ENCODE assay signal across 12 mouse cellular contexts in genomic region chr7:93123936-93124335, GRCm38 (mm10). TPM values are rescaled to one million over a fixed set of nuclear protein-coding genes. Genes with fewer than 3 reads are reported as not detected.
DNase-seq lines count a peak whose midpoint lies in the region; ATAC-seq and TF ChIP-seq lines count a peak whose summit lies in the region.
"Had no signal": no experiment of that assay in that cellular context is flagged by ENCODE, and none has a peak within 500 bp of the region (broad histone marks: within the 10 kb centered on the region; RNA-seq: fewer than 3 reads in every experiment).

No protein-coding gene starts in this region.

- no peaks in the 10 kb centered on the region for H3K9me3 ChIP-seq in midbrain, embryonic 14.5 days (ENCODE audit: control insufficient read depth, low read length)
- H3K9me3 ChIP-seq in midbrain, embryonic 16.5 days (replicated peaks; ENCODE audit: control insufficient read depth, low read length, poor library complexity, severe bottlenecking) = no peaks in the 10 kb centered on the region
- H3K9me3 ChIP-seq in heart, embryonic 11.5 days (replicated peaks; ENCODE audit: control insufficient read depth, low read length) = no peaks in the 10 kb centered on the region
- H3K9me3 ChIP-seq: intestine, embryonic 15.5 days had no signal

- 55% methylated on average over 1 of the region's 1 CpGs for WGBS in heart, adult 2 months
- WGBS in midbrain, embryonic 14.5 days = 73% methylated on average over 1 of the region's 1 CpGs
- WGBS in midbrain, embryonic 16.5 days = 74% methylated on average over 1 of the region's 1 CpGs
- WGBS in heart, embryonic 11.5 days (ENCODE audit: insufficient replicate concordance) = 76% methylated on average over 1 of the region's 1 CpGs

- no peak overlapping the region for H3K9ac ChIP-seq in heart, adult 2 months (ENCODE audit: low read depth, low read length)
- H3K9ac ChIP-seq in midbrain, embryonic 14.5 days (replicated peaks; ENCODE audit: low read length) = no peak overlapping the region
- H3K9ac ChIP-seq in midbrain, embryonic 16.5 days (ENCODE audit: low read depth, low read length) = no peak overlapping the region
- H3K9ac ChIP-seq in heart, embryonic 11.5 days (ENCODE audit: low read depth, low read length) = no peak overlapping the region
- H3K9ac ChIP-seq: intestine, embryonic 15.5 days had no signal

- no peak overlapping the region for H3K4me2 ChIP-seq in midbrain, embryonic 14.5 days (ENCODE audit: low read length)
- H3K4me2 ChIP-seq in midbrain, embryonic 16.5 days (ENCODE audit: low read length) = no peak overlapping the region
- H3K4me2 ChIP-seq in heart, embryonic 11.5 days = no peak overlapping the region
- H3K4me2 ChIP-seq: intestine, embryonic 15.5 days had no signal

- DNase-seq in heart, adult 2 months = no peak
- DNase-seq in heart, postnatal 14 days = no peak
- DNase-seq in midbrain, embryonic 14.5 days = peak; percentile 55
- peak; percentile 49 to 62 for DNase-seq in cerebellum, adult 18-20 months
- peak; percentile 15 for DNase-seq in retina, postnatal 1 day
- DNase-seq in gastrocnemius, postnatal 14 days = no peak
- DNase-seq: liver; right cerebral cortex, postnatal 14 days had no signal

- TF ChIP-seq EP300 in heart, adult 2 months (IDR thresholded peaks at IDR 0.05; ENCODE audit: insufficient read depth, low read depth, low read length) = 0 out of 2 replicates have a peak, but pooled peaks have one; percentile 50

- ATAC-seq in midbrain, embryonic 14.5 days (ENCODE audit: low FRiP score, low TSS enrichment) = no peak
- ATAC-seq in midbrain, embryonic 16.5 days = no peak
- no peak for ATAC-seq in heart, embryonic 11.5 days (replicated peaks; ENCODE audit: insufficient number of reproducible peaks, low FRiP score, low TSS enrichment)
- ATAC-seq: intestine, embryonic 15.5 days had no signal

- TF ChIP-seq POLR2A in heart, adult 2 months (IDR thresholded peaks at IDR 0.05; ENCODE audit: insufficient read depth, low read depth, low read length) = no peak

- H3K27ac ChIP-seq in heart, adult 2 months = no peak overlapping the region
- H3K27ac ChIP-seq in midbrain, embryonic 14.5 days (replicated peaks; ENCODE audit: low read depth, low read length) = no peak overlapping the region
- no peak overlapping the region for H3K27ac ChIP-seq in midbrain, embryonic 16.5 days (ENCODE audit: low read length)
- H3K27ac ChIP-seq in heart, embryonic 11.5 days (ENCODE audit: low read depth, low read length) = no peak overlapping the region
- H3K27ac ChIP-seq: intestine, embryonic 15.5 days; macrophage had no signal

- H3K79me2 ChIP-seq in heart, adult 2 months (replicated peaks; ENCODE audit: control insufficient read depth, insufficient read depth, low read length) = no peaks in the 10 kb centered on the region

- H3K4me3 ChIP-seq in heart, adult 2 months = no peak overlapping the region
- H3K4me3 ChIP-seq in midbrain, embryonic 14.5 days (replicated peaks; ENCODE audit: low read depth, low read length) = no peak overlapping the region
- no peak overlapping the region for H3K4me3 ChIP-seq in midbrain, embryonic 16.5 days (ENCODE audit: low read depth, low read length)
- H3K4me3 ChIP-seq in heart, embryonic 11.5 days (ENCODE audit: low read depth, low read length) = no peak overlapping the region
- H3K4me3 ChIP-seq: intestine, embryonic 15.5 days had no signal

- intact Hi-C loops in heart, adult 2 months (cut with DNase I) = no loop called here
- intact Hi-C loops in heart, postnatal 14 days (cut with DNase I) = no loop called here
- intact Hi-C loops in gastrocnemius, postnatal 14 days (cut with DNase I; ENCODE audit: low total_unique reads) = no loop called here

- H3K27me3 ChIP-seq in heart, adult 2 months (ENCODE audit: control insufficient read depth, insufficient read depth, low read length) = no peaks in the 10 kb centered on the region
- H3K27me3 ChIP-seq in midbrain, embryonic 14.5 days (ENCODE audit: control insufficient read depth, insufficient read depth, low read length) = no peaks in the 10 kb centered on the region
- no peaks in the 10 kb centered on the region for H3K27me3 ChIP-seq in midbrain, embryonic 16.5 days (ENCODE audit: control insufficient read depth, insufficient read depth, low read depth, low read length)
- no peaks in the 10 kb centered on the region for H3K27me3 ChIP-seq in heart, embryonic 11.5 days (ENCODE audit: control insufficient read depth, insufficient read depth, low read length)
- H3K27me3 ChIP-seq: intestine, embryonic 15.5 days had no signal

- TF ChIP-seq CTCF in heart, adult 2 months (IDR thresholded peaks at IDR 0.05) = peak; percentile 76

- no peaks in the 10 kb centered on the region for H3K36me3 ChIP-seq in heart, adult 2 months (ENCODE audit: control insufficient read depth, insufficient read depth, low read length)
- no peaks in the 10 kb centered on the region for H3K36me3 ChIP-seq in midbrain, embryonic 14.5 days (ENCODE audit: control insufficient read depth, insufficient read depth, low read length)
- no peaks in the 10 kb centered on the region for H3K36me3 ChIP-seq in midbrain, embryonic 16.5 days (ENCODE audit: control insufficient read depth, insufficient read depth, low read length)
- no peaks in the 10 kb centered on the region for H3K36me3 ChIP-seq in heart, embryonic 11.5 days (ENCODE audit: control insufficient read depth, insufficient read depth, low read length)
- H3K36me3 ChIP-seq: intestine, embryonic 15.5 days had no signal

- H3K4me1 ChIP-seq in heart, adult 2 months (ENCODE audit: control insufficient read depth, insufficient read depth, low read length) = no peaks in the 10 kb centered on the region
- no peaks in the 10 kb centered on the region for H3K4me1 ChIP-seq in midbrain, embryonic 14.5 days (ENCODE audit: control insufficient read depth, insufficient read depth, low read length)
- no peaks in the 10 kb centered on the region for H3K4me1 ChIP-seq in midbrain, embryonic 16.5 days (ENCODE audit: control insufficient read depth, insufficient read depth, low read length)
- H3K4me1 ChIP-seq in heart, embryonic 11.5 days (ENCODE audit: control insufficient read depth, insufficient read depth, low read length) = no peaks in the 10 kb centered on the region
- H3K4me1 ChIP-seq: intestine, embryonic 15.5 days had no signal

RNA-seq across cellular contexts. Expression of gene Fam181b, which starts 44.3 kb away (rescaled TPM):
- total RNA-seq in heart, adult 2 months (2021) = 1 to 10 TPM; 4.4 to 5.0 TPM
- polyA plus RNA-seq in heart, adult 2 months (2012; rRNA removed) = 1.3 and 1.4 TPM in 2 replicates
- 1 to 10 TPM; 6.0 to 7.1 TPM for total RNA-seq in heart, postnatal 14 days (2021)
- 29.0 and 38.7 TPM in 2 replicates for polyA plus RNA-seq in midbrain, embryonic 14.5 days (2014; fragmentation: Nextera tagmentation; extraction: Ambion mirVana)
- polyA plus RNA-seq in midbrain, embryonic 16.5 days (2015; fragmentation: Nextera tagmentation; extraction: Ambion mirVana) = 28.0 and 33.6 TPM in 2 replicates
- 1 to 10 TPM; 2.1 to 3.0 TPM for total RNA-seq in gastrocnemius, postnatal 14 days (2021)
- polyA plus RNA-seq in heart, embryonic 11.5 days (2014; fragmentation: Nextera tagmentation; extraction: Ambion mirVana) = 1.7 and 2.0 TPM in 2 replicates
- polyA plus RNA-seq: macrophage had no signal

Comparison
In these comparisons a context has a peak if more than half of its experiments do, and no peak if none do; other contexts are left out.
1. DNase-seq: peak in midbrain, embryonic 14.5 days (single experiment), cerebellum, adult 18-20 months (2 of 2) and retina, postnatal 1 day (single experiment); none in heart, adult 2 months (0 of 2), heart, postnatal 14 days (0 of 2) and gastrocnemius, postnatal 14 days (single experiment).